Mouse (Mus musculus) granulocyte monocyte progenitor cell, adult 5-6 weeks (primary cell): ENCODE measurements around the gene Zc3hc1. TPM values are rescaled to one million over a fixed set of nuclear protein-coding genes. Genes with fewer than 3 reads are reported as not detected.

Source experiments
- ATAC-seq: replicated peaks from 2 replicates; pipeline ENCODE4 v1.8.0; 2016; ENCODE audit warnings: mild to moderate bottlenecking, moderate TSS enrichment, inconsistent platforms; ENCODE audit not compliant: poor library complexity, severe bottlenecking
- total RNA-seq, 2 experiments: library from RNA; stranded (forward) in 1 of 2; stranded (reverse) in 1 of 2; fragments of 200-712, 200-1000 nt in 1 of 2; fragments of >200 nt in 1 of 2; fragmentation: Nextera tagmentation in 1 of 2; gene quantifications; 2 replicates each; pipeline ENCODE4 v1.2.3; 2014 to 2017

The Zc3hc1 gene
- total RNA-seq, 2 experiments from 2014 or later, result 37.9 to 40.6 TPM

DNA sequence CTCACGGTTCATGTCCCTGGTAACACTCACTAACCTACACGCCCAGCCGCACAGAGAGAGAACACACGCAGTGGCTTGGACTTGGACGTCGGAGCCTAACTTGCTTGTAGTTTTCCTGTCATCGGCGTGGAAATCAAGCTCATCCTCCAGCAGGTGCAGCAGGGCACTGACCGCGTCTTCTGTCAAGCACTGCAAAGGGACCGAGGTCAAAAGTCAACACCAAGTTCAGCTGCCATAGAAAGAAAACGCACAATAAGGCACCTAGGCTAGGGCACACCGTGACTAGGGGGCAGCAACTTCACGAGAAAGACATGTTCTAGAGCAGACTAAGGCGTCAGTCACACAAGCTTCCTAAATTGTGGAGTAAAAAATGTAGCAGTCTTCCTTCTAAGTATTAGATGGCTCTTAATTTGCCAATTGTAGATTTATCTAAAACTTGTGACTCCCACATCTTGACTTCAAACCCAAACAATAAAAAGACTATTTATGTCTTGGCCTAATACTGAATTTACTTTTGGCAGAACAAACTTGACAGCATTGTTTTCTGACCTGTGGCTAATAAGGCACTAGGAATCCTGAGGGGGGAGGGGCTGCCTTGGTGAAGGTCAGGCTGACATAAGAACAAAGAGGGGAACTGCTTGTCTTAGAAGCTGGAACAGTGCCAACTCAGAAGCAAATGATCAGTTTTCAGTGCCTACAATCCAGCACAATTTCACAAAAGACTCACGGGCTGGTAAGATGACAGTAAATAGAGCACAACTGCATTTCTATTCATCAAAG lies 15.9 kb downstream of the Zc3hc1 start:
- no peak for ATAC-seq

DNA sequence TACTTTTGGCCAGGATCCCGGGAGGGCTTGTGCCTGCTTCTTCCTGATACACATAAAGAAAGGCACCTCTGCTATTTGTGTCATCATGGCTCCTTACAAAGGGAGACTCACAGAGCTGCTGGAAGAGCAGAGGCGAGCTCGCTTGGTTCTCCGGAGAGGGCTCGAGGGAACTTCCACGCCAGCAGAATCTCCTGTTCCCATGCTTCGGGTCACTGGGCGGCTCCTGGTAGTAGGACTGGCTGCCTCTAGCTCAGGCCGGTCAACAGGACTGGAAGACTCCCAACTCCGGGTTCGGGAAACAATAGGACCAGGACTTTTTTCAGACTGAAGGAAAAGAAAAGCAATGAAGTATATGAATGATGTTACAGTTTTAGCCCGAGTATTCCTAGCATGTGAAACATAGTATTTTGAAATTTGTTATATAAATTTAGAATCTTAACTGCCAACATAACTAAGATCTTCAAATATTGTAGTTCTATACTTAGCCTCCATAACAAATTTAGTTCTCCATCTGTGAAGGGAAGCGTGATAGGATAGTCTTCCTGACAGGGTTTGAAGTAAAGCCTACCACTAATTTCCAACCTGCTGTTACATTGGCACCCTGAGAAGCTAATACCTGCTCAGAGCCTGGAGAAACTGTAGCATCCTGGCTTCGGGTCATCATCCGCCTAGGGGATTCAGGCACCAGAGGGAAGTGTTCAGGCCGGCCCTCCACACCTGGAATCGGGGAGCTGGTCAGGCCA lies 18.0 kb downstream of the Zc3hc1 start:
- no peak for ATAC-seq

DNA sequence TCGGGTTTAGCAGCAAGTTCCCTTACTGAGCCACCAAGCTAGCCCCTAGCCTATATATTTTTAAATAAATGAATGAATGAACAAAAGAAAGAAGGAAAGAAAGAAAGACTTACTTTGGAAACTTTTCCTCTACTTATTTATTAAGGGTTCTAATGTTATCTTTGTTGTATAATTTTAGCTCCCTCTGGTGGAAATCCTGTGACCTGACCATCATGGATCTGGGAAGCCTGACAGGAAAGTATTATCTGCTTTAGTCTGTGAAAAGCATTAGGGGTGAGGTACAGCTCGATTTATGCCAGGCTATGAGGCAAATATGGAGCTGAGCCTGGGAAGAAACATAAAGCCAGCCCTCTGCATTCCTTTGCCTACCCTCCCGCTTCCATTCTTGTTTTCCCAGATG lies 21.5 kb downstream of the Zc3hc1 start:
- ATAC-seq, result no peak

DNA sequence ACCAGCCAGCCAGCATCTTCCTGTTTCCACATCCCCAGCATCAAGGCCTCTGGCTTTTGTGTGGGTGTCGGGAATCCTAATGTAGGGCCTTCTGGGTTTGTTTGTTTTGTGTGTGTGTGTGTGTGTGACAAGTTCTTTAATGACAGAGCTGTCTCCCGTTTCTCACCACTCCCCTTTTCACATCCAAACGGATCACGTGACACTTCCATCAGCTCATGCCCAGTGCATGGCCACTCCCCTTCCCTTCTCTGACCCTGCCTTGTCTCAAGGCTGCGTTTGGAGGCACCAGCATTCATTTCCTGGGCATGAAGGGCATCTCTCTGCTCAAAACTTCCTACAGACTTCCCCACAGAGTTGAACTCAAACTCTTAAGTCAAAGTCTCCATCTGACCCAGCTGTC lies 27.0 kb downstream of the Zc3hc1 start:
- no peak; the same call in 1 of the 2 replicates for ATAC-seq

DNA sequence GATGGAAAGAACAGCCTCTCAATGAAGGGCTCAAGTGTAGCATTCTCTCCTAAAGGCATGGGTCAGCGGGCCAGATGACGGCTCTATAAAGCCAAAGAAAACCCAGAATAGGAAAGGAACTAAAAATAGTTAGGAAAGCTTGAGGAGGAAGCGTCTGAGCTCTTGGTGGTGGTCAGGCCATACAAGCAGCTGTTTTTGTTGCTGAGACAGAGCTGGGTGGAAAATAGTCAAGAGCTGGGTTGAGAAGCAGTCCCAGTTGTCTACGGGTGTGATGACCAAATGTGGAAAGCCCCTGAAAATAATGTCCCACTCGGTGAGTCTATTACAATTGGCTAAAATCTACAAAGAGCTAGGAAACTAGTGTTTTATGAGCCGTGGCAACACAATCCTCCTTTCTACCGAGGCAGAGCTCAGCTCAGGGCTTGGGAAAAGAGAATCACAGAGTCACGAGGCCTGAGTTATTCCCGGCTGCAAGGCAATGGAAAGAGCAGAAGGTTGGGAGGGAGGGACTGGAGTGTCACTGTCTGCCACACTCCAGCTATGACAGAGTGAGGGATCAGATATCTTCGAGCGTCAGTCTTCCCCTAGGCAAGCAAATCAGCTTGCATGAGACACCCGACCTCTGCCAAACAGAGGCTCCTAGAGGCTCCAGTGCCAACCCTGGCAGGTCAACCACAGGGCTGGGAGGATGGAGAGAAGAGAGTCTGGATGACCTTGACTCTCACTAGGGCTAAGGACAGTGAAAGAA lies 30.9 kb downstream of the Zc3hc1 start:
- ATAC-seq, result no peak

DNA sequence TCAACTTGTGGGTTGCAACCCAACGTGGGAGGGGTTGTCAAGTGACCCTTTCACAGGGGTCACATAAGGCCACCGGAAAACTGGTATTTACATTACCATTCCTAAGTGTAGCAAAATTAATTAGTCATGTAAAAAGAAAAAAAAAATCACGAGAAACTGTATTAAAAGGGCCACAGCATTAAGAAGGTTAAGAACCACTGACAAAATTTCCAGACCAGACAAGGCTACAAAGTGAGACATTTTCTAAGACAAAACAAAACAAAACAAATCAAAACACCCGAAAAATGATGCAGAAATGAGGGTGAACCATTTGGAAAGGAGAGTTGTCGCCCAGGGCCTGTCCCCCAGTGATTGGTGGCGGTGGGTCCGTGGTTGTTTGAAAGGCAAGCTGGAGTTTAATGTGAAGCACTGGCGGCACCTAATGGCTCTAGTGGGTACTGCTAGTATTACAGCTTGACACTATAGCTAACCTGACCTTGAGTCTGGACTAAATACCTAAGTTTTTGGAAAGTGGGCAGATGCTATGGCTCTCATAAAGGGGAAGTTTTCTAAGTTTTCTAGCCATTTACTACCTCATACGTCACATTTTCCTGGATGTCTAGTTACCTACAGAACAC lies 33.2 kb downstream of the Zc3hc1 start:
- peak; percentile 86 for ATAC-seq

DNA sequence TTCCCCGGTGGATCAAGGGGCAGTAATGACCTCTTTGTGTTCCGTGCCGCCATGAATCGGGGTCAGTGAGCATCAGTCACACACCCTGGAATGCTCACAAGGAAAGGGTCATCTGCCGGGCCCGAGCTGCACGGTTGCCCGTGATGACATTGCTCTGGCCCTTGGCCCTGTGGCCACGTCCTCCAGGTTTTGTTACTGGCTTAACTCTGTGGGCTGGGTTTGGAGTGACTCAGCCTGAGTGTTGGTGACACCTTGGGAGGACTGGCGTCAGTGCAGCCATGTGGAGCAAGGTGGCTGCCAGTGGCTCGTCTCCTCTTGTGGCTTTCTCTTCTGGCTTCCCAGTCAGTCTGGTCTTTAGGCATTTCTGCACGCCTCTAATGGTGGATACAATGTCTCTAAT lies 34.1 kb downstream of the Zc3hc1 start:
- no peak for ATAC-seq

DNA sequence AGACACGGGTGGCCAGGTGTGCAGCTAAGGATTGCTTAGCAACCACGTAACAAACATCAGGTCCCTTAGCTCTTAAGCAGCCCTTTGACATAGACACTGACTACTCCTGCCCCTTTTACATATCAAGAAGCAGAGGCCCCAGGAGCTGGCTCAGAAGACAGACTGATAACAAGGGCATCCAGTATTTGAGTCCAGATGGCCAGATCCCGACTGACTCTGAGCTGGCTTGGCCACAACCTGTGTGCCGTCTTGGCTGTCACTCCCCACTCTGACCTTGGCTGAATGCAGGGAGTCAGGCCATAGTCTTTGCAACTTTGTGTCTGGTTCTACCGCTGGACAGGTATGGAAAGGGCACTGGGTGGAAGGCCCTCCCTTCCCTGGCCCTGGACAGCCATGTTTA lies 34.7 kb downstream of the Zc3hc1 start:
- no peak for ATAC-seq

DNA sequence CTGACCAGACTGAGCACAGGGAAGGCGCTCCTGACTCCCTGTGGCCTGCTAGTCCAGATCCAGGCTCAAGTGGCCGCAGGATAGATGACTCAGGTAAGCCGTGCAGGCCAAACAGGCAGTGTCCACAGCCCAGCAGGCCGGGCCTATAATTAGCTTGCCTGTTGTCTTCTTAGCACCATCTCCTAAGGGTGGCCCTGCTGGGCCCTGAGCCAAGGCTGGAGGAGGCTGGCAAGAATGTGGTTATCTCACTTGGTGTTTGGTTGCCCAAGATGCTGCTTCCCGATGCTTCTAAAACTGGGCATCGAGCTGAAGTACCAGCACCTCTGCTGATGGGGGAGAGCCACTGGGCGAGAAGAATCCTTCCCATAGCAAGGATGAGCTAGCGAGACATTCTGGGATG lies 35.1 kb downstream of the Zc3hc1 start:
- no peak for ATAC-seq

DNA sequence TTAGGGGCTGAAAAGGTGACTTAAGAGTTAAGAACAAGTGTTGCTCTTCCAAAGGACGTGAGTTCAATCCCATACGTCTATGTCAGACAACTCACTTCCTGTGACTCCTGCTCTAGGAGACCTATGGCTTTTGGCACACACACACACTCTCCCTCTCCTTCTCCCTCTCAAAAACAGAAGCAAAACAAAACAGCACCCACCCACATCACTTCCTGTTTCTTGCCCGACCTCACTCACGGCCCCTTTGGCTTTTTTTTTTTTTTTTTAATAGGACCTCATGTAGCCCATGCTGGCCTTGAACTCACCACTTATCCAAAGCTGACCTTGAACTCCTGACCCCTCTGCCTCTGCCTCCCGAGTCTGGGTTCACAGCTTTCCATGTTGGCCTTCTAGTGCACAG lies 36.1 kb downstream of the Zc3hc1 start:
- ATAC-seq, result peak; percentile 78

DNA sequence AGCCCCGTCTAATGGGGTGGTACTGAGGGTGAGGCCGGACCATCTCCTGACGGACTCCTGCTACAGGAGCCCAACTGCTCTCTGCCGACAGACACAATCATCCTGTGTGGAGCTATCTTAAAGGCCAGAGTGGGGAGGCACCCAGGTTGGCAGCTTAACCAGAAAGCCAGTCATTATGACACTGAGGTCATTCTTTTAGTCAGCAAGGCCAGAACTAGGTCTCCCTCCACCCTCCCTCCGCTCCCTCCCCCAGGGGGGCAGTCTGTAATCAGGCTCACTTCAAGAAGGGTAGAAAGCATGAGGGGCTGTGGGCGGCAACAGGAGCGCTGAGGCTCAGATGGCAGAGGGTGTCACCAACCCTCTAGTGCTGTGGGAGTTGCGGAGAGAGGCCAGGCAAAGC lies 37.2 kb downstream of the Zc3hc1 start:
- no peak for ATAC-seq

DNA sequence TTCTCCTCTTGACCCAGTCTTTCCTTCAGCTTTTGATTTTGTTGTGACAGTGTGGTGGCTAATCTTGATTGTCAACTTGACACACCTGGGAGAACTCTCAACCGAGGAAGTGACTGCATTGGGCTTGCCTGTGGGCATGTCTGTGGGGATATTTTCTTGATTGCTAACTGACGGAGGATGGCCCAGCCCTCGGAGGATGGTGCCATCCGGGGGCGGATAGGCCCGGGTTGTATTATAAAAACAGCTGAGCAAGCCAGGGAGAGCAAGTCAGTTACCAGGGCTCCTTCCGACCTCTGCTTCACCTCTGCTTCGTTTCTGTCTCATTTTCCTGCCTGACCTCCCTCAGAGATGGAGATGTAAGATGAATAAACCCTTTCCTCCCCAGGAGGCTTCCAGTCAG lies 38.1 kb downstream of the Zc3hc1 start:
- ATAC-seq, result no peak

DNA sequence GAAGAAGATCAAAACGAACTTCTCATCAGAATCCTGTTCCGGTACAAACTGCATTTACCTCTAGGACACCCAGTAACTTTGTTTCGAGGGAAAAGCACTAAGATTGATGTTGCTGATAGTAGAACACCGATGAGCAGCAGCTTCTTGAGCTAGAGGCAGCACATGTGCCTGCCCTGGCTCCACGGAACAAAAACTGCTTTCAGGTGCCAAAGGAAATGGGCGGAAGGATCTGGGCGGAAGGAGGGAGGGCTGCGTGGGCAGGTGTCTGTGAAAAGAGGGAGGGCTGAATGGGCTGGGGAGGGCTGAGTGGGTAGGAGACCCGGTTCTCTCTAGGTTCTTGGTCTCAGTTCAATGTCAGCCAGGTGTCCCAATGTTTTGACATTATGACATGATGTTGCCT lies 39.5 kb downstream of the Zc3hc1 start:
- ATAC-seq, result no peak

DNA sequence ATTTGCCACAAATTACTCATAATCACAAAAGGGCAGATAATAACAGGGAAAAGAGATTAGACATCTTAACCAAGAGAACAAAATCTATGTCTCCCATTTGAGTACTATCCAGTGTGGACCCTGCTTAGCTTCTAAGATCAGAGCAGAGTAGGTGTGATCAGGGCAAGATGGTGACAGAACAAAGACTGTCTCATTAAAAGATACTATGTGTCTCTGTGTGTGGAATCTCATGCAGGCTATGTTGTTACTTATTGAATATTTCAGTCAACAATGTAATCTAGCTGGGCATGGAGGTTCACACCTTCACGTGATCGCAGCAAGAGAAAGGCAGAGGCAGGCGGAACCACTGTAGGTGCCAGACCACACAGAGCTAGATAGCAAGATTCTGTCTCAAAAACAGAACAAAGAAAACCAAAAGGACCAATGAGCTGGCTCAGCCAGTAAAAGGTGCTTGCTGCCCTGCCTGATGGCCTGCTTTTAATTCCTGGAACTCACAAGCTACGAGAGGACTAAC lies 43.5 kb downstream of the Zc3hc1 start:
- no peak for ATAC-seq

DNA sequence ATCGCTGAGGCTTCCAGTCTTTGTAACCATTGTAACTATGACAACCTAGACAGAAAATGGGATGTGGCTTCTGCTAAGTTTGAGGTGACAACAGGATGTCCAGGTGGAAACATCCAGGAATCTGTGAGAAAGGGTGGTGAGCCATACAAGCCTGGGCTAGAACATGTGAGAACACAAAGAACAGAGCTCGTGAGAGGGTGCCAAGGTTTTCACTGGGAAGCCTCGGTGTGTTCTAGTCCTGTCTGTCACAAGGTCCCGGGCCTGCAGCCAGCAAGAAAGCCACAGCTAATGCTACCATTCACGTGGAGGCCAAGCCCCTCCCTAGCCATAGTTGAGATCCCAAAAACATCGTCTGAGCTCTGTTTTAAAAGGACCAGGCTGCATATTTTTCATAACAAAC lies 44.1 kb downstream of the Zc3hc1 start:
- ATAC-seq, result no peak

DNA sequence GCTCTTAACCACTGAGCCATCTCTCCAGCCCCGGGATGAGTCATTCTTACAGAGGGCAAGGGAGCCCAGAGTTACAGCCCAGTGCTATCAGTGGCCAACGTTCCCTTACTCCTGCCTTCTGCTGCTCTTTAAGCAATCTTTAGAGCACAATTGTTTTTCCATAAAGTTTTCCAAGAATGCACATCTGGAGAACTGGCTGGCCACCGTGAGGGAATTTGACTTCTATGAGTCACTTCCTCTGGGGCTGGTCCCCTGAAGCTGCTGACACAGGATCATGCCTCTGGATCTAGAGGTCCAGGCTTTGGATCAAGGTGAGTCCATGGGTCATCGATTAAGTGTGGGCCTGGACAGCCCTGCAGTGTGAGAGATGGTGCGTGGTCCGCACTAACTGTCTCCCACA lies 46.8 kb downstream of the Zc3hc1 start:
- no peak for ATAC-seq

DNA sequence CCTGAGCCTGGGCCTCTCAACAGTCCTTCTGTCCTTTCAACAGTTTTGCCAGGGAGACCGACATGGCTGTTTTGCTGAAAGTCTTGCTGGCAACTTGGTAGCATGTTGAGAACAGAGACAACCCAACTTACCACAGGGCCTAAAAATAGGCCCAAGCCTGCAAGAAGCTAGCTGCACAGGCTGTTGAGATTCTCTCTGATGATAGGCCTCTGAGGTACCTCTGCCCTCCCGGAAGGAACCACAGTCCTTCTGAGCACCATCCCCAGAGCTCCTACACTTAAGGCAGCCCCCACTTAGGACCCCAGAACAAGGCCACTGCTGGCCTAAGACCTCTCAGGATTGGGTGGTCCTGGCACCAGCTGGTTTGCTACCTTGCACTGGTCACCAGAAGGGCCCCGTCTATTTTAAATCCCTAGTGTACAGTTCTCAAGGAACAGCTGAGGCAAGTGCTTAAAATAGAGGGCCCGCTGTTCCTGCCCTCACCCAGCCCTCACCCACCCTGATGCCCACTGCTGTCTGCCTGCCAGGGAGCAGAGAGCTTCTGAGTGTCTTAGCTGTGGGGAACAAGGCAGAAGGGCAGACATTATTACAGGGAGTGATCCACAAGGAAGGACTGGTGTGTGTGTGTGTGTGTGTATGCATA lies 50.5 kb downstream of the Zc3hc1 start:
- ATAC-seq, result no peak

DNA sequence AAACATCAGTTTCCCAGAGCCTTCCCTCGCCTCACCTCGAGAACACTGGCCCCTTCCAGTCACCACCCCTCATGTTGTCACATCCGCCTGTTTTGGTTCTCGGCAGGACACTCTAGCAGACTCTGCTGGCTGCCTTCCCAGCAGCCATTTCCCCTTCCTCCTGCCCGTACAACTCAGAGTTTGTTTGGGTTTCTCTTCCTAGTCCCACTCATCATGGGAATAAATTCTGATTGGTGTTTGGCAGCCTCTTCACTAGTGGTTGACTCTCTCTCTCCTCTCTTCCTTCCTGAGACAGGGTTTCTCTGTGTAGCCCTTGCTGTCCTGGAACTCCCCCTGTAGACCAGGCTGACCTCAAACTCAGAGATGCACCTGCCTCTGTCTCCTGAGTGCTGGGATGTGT lies 53.9 kb downstream of the Zc3hc1 start:
- ATAC-seq, result peak; percentile 98

DNA sequence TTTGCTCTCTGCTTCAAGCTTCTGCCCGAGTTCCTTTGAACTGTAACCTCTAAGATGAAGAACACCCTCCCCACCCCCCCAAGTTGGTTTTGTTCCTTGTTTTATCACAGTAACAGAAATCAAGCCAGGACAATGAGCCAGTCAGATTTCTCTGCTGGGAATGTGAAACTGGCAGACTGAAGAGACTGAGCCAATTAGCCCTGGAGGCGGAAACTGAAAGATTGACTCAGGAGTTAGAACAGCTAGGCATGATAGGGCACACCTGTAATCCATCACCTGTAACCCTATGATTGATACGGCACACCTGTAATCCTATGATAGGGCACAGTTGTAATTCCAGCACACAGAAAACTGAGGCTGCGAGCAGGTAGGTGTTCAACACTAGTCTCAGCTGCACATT lies 58.6 kb downstream of the Zc3hc1 start:
- no peak for ATAC-seq

DNA sequence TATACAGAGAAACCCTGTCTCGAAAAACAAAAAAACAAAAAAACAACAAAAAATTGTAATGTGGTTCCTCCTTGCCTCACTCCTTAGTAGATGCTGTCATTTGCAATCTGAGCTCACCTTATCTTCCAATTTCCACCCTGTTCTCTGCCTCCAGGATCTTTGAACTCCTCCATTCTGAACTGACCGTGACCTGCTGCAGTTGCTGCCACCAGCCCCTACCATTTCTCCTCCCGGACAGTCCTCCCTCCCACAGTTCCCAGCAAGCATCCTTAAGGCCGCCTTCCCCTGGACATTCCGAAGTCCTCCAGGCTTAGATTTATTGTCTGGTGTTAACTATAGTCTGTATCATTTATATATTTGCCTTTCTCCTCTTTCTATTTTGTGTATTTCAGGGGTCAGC lies 60.1 kb downstream of the Zc3hc1 start:
- ATAC-seq, result no peak
